Mouse (Mus musculus): ENCODE results near the gene Ankrd36.
"Not testable (repeated sequence)": the region's sequence is repeated elsewhere in the genome, so short reads cannot be mapped to it uniquely, and the experiment has no call there.

Gene Ankrd36

DNA sequence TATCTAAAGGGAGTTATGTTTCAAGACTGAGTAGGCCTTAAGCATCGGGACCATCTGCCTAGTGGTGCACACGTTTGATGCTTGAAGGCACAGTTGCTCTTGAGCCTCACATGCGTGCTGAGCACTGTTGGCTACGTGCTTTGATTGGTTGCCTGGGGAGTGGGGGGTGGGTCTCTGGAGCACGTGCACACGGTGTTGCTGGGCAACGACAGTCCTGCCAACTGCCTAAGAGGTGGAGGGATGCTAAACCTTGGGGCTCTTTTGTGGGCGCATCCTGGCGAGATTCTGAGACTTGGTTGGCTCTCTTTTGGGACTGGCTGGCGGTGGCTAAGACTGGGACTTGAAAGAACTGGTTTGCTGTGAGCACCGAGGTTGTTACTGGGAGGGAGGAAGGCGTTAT, at the start of gene Ankrd36:
Ankrd36 (plus strand) TSS at position 211 of the 400 bp plus-strand sequence.
- no peak for DNase-seq (ENCODE audit: extremely low read depth, low read depth)

DNA sequence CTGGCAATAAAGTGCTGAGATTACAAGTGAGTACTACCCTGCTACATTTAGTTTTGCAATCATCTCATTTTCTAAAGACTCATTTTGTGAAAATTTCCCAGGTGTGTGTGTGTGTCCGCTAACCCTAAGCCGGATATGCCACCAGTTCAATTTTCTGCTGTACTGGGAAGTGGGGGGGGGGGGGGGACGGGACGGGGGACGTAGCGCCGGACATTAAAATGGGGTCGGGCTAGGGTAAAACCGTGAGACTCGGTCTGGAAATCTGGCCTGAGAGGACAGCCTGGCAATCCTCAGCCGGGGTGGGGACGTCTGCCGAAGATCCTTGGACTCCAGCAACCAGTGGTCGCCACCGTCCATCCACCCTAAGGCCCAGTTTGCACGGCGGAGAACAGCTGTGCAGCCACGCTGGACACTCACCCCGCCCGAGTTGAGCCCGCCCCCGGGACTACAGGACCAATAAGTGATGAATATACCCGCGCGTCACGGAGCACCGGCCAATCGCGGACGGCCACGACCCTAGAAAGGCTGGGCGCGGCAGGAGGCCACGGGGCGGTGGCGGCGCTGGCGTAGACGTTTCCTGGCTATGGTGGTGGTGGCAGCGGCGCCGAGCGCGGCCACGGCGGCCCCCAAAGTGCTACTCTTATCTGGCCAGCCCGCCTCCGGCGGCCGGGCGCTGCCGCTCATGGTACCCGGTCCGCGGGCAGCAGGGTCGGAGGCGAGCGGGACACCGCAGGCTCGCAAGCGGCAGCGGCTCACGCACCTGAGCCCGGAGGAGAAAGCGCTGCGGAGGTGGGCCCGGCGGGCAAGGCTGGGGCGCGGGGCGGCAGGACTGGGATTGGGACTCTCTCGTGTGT, 48.8 kb upstream of the Ankrd36 start, which contains the start of gene Xbp1:
Xbp1 (plus strand) TSS at position 248 of the 854 bp plus-strand sequence.
- peak; percentile 69 for DNase-seq (ENCODE audit: extremely low read depth, low read depth)

DNA sequence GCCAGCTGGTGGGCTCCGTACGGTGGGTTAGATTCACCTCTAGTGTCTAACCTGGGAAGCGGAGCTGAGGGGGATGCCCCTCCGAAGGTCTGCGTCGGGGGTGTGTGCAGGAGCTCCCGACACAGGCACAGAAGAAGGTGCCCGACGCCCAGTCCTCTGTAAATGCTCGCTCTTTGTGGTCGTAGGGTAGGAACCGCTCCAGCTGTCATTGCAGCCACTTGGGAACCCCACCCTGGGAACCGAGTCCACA, 48.3 kb upstream of the Ankrd36 start:
- no peak for DNase-seq (ENCODE audit: extremely low read depth, low read depth)

DNA sequence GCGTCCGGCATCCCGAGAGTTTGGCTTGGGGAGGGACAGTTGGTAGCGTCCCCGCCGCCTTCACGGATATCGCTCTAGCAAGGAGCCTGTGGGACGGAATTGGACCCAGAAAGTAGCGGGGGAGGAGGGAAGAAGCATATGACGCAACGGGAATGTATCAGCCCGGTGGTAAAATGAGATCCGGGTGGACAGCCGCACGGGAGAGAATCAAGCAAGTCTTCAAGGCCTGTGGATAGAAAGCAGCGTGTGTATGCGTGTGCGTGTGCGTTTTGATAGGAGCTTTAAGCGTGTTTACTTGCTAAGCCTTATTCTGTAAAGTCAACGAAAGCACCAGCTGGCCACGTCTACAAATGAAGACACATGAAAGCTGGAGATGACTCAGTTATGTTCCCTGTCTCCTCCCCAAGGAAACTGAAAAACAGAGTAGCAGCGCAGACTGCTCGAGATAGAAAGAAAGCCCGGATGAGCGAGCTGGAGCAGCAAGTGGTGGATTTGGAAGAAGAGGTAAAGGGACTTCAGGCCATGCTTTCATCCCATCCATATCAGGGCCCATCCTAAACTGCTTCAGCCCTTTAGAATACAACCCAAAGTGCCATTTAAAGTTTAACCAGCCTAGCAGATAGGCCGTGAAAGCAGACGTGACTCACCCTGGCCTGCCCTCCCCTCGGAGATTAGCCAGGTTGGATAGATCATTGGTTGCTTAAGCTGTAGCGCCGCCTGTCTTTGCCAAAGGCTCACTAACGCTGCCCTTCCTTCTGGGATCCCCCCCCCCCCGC, 47.8 kb upstream of the Ankrd36 start:
- DNase-seq (ENCODE audit: extremely low read depth, low read depth) = peak; percentile 77

DNA sequence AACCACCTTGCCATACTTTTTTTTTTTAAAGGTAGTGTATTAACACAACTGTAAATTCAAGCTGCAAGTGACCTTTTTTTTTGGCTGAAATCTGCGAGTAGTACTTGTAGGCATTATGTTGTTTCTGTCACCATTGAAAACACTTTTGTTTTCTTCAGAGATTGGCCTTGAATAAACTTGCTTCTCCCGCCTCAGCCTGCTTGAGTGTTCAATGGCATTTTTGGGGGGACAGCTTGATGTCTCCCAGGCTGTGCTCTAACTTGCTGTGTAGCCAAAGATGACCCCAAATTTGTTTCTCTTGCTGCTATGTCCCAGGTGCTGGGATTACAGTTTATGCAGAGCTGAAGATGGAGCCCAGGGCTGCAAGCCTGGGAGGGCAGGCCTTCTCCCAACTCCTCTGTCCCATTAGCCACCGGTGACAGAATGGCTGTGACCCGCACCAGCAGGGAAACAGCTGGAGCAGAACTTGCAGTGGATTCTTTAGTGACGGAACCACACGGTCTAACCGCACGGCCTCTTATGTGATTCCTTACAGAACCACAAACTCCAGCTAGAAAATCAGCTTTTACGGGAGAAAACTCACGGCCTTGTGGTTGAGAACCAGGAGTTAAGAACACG, 46.6 kb upstream of the Ankrd36 start:
- DNase-seq (ENCODE audit: extremely low read depth, low read depth) = no peak

DNA sequence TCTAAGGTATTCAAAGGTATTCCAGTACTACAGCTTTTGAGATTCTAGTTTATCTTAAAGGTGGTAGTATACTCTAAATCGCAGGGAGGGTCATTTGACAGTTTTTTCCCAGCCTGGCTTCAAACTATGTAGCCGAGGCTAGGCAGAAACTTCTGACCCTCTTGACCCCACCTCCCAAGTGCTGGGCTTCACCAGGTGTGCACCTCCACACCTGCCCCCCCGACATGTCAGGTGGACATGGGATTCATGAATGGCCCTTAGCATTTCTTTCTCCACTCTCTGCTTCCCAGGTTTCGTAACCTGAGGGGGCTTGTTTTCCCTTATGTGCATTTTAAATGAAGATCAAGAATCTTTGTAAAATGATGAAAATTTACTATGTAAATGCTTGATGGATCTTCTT, 44.1 kb upstream of the Ankrd36 start:
- no peak for DNase-seq (ENCODE audit: extremely low read depth, low read depth)

DNA sequence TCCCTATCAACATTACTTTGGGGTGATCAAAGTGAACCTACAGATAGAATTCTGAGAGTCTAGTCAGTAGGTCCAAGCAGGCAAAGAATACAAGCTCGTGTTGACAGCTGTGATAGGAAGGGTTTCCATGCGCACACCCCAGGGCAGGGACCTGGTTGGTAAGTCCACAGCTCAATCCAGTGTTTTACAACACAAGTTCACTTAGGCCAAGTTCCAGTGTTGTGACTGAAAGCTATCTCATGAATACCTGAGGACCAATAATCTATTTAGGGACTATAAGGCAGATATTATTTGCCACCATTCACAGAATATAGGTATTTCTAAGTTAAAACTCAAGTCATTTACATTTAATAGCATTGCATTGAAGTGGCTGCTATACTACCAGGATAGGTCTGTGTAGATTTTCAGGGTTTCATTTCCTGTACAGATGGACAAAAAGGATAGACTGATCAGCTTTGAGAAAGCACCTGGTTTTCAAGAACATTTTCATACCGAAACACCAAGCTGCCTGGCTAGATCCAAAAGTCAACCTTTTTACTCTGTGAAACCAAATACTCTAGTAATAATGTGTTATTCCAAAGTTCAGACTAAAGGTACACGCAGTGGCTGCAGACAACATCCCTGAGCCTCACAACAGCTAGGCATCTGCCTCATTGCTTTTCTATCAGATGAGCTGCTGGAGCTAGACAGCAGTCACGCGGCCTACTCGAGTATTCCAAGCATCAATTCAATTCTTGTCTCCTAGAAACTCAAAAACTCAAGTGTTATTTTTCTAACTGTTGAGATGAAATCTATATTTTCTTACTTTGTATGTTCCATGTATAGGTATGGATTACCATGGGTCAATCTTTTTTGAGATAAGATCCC, 42.7 kb upstream of the Ankrd36 start:
- DNase-seq (ENCODE audit: extremely low read depth, low read depth) = no peak

DNA sequence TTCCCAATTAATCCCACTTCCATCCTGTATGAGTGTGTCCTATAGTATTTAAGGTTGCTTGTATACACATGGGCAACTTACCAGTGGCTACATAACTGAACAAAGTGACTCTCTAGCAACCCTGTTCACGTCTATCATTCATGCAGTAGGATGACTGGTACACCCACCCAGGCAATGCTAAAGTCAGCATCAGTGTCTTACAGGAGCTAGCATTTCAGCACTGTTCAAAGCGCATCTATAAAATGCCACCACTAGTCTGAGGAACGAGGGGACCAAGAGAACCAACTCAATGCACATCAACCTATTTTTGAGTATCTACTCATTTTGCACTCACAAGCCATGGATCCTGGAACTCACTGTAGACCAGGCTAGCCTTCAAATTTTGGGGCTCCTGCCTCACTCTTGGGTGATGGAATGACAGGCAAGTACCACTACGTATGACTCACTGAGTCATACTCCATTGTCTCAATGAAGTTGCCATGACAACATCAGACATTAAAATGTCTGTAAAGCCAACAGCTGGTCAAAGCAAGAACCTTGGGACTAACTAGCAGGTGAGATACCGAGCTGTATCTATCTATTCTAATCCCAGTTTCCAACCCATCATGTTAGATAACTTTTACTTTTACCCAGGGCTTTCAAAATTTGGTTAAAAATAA, 41.5 kb upstream of the Ankrd36 start:
- DNase-seq (ENCODE audit: extremely low read depth, low read depth) = no peak

DNA sequence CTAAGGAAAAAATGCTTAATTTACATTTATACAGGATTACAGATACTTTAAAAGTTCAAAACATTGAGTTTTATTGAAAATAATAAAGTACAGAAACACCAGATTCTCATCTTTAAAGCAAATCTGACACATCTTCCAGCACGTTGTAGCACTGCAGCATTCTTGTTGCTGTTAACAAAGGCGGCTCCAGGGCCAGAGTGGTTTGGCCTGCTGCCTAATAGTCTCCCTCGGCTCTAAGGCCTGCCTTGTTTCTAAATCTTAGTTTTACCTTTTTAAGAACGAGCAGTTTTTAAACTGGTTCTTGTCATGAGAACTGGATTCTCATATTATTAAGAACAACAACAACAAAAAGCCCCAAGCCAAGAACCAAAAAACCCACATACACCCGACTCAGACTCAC, 40.6 kb upstream of the Ankrd36 start:
- DNase-seq (ENCODE audit: extremely low read depth, low read depth) = no peak

DNA sequence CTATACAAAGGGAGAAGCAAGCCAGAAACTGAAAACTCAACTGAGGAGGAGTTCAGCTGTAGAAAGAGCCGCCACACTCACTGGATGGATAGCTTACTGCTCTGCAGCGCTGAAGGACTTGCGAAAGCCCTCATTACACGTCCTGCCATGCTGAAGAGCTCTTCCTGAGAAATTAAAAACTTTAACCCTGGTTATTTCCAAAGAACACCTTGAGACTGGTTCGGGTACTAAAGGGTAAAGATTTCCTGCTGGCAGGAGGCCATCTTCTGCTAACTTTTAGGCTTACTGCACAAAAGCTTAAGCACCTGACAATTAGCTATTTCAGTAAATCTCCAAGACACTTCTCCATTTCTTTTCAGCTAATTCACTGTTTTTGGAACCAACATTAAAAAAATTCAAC, 39.3 kb upstream of the Ankrd36 start:
- DNase-seq (ENCODE audit: extremely low read depth, low read depth) = no peak

DNA sequence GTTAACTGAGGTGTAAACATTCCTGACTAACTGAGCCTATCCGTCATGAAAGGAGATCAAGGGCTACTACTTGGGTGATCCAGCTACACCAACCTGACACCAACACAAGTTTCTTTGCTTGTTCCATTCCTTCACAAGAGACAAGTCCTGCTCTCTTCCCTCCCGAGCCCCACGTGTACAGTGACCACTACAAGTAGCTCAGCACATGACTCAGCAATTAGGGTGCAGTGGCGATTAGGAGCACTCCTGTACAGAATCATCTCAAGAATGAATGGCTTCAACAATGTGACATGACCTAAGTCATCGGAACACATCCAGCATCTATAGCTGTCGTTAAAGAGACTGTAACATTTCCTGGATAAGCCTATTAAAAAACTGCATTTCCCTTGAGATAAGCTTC, 38.8 kb upstream of the Ankrd36 start:
- no peak for DNase-seq (ENCODE audit: extremely low read depth, low read depth)

DNA sequence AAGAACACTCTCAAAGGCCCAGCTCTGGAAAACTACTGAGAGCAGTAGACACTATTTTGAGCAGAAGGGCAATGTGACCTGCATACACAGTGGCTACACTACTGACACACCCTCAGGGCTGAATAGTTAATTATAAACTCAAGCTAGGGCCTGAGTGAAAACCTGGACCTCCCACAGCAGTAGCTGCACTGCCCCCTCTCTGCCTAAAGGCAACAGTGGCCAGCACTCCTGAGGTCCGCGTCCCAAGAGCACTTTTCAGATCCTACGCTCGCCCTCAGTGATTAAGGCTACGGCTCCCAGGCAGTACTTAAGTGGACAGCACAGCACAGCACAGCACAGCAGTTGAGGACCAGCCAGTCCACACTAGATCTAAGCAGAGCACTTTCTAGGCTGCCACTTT, 36.4 kb upstream of the Ankrd36 start:
- no peak for DNase-seq (ENCODE audit: extremely low read depth, low read depth)

DNA sequence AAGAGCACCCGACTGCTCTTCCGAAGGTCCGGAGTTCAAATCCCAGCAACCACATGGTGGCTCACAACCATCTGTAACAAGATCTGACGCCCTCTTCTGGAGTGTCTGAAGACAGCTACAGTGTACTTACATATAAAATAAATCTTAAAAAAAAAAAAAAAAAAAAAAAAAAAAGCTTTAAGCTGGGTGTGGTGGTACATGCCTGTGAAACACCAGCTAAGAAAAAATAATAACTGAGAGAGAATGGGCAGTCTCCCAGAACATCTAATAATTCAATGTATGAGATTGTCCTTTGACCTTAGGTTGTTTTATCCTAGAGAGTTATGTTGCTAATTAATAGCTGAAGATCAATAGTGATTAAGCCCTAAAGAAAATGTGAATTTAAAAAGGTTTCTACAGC, 32.0 kb upstream of the Ankrd36 start:
- DNase-seq (ENCODE audit: extremely low read depth, low read depth) = not testable (repeated sequence)

DNA sequence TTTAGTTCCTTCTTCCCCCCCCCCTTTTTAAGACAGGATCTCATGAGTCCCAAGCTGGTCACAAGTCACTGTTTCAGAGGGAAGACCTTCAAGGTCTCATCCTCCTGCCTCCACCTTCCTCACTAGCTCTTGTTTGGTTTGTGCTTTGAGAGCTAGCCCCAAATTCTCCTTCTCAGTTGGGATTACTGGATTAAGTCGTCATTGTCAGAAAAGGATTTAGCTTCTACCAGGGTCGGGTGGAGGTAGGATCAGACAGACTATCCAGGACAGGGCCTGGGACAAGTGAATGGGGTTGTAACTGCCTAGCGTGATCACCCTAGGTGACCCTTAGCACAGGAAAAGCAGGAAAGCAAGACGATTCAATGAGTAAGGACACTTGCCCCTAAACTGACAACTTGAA, 29.2 kb upstream of the Ankrd36 start:
- DNase-seq (ENCODE audit: extremely low read depth, low read depth) = no peak

DNA sequence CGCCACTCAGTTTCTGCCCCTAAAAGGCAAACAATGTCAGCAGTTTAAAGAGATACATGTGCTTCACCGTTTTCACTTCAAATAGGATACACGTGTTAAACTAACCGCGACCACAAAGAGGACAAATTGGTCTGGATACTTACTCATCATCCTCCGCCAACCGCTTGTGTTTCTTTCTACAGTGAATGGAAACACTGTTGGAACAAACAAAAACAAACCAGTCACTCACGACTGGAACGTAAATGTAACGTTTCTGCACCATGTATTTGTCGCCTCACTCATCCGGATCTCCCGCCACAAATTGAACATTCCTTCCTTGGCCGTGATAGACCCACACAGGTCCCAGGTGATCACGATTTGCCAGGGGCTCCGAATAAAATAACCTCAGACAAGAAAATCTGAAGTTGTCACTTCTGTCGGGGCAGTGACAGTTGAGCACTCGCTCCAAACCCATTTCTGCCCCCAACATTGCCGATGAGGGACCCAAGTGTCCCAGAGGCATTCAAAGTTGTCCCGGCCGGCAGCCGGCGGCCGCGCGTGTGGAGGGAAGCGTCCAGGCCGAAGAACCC, 28.2 kb upstream of the Ankrd36 start:
- DNase-seq (ENCODE audit: extremely low read depth, low read depth) = peak; percentile 33

DNA sequence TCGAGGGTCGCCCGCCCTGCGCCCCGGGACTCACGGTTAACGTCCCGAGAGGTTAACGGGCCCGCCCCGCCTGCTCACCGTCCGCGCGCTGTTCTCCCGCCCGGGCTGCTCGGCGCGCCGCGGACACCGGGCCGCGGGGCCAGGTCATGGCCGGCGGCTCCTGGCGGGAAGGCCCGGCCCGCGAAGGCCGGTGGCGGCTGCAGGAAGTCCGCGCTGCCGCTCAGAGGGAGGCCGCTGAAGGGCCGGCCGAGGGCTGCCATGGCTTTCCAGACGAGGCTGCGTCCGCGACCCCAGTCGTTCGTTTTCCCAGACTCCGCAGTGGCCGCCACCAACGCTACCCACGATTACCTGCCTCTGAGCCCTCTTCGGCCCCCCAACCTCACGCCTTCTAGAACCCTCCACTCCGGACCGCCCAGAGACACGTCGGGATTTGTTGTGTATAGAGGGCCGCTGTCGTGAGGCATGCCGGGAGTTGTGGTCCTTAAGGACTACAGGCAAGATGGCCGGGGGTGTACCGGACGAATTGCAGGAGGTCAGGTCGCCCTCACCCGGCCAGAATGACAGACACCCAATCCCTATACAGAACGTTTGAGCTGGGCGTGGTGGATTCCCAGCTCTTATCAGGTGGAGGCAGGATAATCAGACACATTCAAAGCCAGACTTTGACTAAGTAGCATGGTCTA, 27.5 kb upstream of the Ankrd36 start, which contains the start of gene Ccdc117:
Ccdc117 (minus strand) TSS at position 389 of the 683 bp plus-strand sequence.
- DNase-seq (ENCODE audit: extremely low read depth, low read depth) = peak; percentile 85

DNA sequence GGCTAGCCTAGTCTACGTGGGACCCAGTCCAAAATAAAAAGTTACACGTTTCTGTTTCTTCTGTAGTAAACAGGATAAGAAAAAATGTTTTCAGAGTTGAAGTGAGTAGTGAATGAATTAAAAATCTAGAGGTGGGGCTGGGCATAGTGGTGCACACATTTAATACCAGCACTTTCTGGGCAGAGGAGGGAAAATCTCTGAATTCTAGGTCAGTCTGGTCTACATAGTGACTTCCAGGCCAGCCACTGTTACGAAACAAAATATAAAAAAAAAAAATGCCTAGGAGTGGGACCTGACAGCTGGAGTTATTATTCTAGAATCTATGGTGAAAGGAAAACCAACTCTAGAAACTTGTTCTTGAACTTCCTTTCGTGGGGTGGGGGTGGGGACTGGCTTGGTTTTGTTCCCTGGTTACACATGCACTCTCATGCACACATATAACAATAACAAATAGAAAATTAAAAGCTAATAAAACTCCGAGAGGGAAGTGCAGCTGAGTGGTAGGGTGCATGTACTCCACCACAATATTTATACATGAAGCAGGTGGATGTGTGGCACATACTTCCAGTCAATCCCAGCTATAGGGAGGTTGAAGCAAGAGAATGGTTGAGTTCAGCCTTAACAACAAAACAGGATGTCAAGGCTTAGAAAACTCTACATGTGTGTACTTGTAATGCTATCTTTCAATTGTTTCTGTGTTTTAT, 26.9 kb upstream of the Ankrd36 start:
- DNase-seq (ENCODE audit: extremely low read depth, low read depth) = no peak

DNA sequence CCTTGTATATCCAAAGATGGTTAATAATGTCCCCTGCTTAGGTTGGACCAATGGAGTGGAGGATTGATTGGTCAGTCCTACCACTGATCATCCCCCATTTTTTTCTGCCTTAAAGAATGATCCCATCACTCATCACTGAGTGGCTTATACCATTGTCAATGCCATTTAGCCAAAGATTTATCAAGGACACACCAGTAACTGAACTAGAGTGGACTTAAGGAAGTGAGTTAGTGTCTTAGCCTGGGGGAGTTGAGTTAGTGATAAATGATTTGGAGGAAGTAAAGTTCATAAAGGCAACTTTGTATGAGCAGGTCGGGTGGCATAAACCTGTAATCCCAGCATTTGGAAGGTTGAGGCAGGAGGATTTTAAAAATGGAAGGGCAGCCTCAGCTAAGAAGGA, 26.2 kb upstream of the Ankrd36 start:
- DNase-seq (ENCODE audit: extremely low read depth, low read depth) = peak; percentile 53

DNA sequence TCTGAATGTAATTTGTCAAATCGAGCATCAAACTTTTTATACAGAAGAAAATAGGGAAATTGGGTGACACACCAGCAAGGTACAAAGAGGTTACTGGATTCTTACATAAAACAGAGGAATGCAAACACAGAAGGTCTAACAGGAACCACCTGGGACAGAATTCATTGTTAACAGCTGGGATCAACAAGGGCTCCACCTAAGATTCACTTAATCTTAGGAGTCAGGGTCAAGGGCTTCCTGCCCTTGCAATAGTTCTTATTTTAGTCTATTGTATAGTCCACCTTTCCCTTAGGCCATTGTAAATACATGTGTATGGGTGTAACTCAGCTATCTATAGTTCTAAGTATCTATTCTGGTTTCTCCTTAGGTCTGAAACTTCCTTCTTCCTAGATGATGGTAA, 24.8 kb upstream of the Ankrd36 start:
- not testable (repeated sequence) for DNase-seq (ENCODE audit: extremely low read depth, low read depth)

Data from MEL-GATA-1-ER (cell line).